Mouse (Mus musculus) embryo, embryonic 10.5 days (tissue): ENCODE measurements at regions not wholly inside any gene's neighbourhood (a gene's known extent, or its start where the extent isn't known, plus 50 kb on each side); places are given as distances from the start of the nearest gene placed in this dataset.
A peak's percentile ranks its signal among the peaks of the same experiment; 100 is the strongest.

Experiments used
- DNase-seq: peaks from one replicate; pipeline ENCODE4 v3.0.0-alpha.2; 2015; ENCODE audit warnings: low spot score

GRCm38 (mm10) chr17:54483901-54484300 lies 185.1 kb upstream of the Slc5a7 start:
- DNase-seq = no peak

- no peak for DNase-seq
Measured at GRCm38 (mm10) chr17:54439910-54440309, 141.1 kb upstream of the Slc5a7 start.

- DNase-seq = no peak
Measured at GRCm38 (mm10) chr17:54438435-54438834, 139.6 kb upstream of the Slc5a7 start.

GRCm38 (mm10) chr17:54429922-54430321 lies 131.1 kb upstream of the Slc5a7 start:
- DNase-seq = no peak

- DNase-seq = no peak
Measured at GRCm38 (mm10) chr17:54414260-54414659, 115.4 kb upstream of the Slc5a7 start.

- no peak for DNase-seq
Measured at GRCm38 (mm10) chr17:54396476-54396875, 97.6 kb upstream of the Slc5a7 start.

- DNase-seq = peak; percentile 13
Measured at GRCm38 (mm10) chr17:54377500-54377899, 78.7 kb upstream of the Slc5a7 start.

GRCm38 (mm10) chr17:54368611-54369010 lies 69.8 kb upstream of the Slc5a7 start:
- no peak for DNase-seq

- DNase-seq = no peak
Measured at GRCm38 (mm10) chr17:54367948-54368347, 69.1 kb upstream of the Slc5a7 start.

GRCm38 (mm10) chr17:54362991-54363390 lies 64.2 kb upstream of the Slc5a7 start:
- DNase-seq = no peak

- DNase-seq = no peak
Measured at GRCm38 (mm10) chr17:54353063-54353462, 54.2 kb upstream of the Slc5a7 start.

- DNase-seq = peak; percentile 9
Measured at GRCm38 (mm10) chr17:54350881-54351280, 52.0 kb upstream of the Slc5a7 start.
